Mouse (Mus musculus) frontal cortex, adult 2 months (tissue): ENCODE results near the gene Cxcr4. TPM values are rescaled to one million over a fixed set of nuclear protein-coding genes. Genes with fewer than 3 reads are reported as not detected.

ENCODE experiments used
- polyA plus RNA-seq: library from polyadenylated mRNA; depleted of rRNA; stranded (reverse); fragments of >200 nt; gene quantifications from 2 replicates; pipeline ENCODE4 v1.2.3, GENCODE M21; 2012; rRNA removed

Cxcr4 gene
- polyA plus RNA-seq, 1 experiment: 16.4 TPM

Other genes with a start within 250 kb of the Cxcr4 start
- 8.9 and 11.2 TPM in 2 replicates for gene Mcm6, start 232.6 kb downstream of the Cxcr4 start, polyA plus RNA-seq
- gene Dars, start 174.9 kb downstream of the Cxcr4 start, polyA plus RNA-seq: 39.9 and 45.7 TPM in 2 replicates